Mouse (Mus musculus): ENCODE results near the gene Arsg.

Gene Arsg

DNA sequence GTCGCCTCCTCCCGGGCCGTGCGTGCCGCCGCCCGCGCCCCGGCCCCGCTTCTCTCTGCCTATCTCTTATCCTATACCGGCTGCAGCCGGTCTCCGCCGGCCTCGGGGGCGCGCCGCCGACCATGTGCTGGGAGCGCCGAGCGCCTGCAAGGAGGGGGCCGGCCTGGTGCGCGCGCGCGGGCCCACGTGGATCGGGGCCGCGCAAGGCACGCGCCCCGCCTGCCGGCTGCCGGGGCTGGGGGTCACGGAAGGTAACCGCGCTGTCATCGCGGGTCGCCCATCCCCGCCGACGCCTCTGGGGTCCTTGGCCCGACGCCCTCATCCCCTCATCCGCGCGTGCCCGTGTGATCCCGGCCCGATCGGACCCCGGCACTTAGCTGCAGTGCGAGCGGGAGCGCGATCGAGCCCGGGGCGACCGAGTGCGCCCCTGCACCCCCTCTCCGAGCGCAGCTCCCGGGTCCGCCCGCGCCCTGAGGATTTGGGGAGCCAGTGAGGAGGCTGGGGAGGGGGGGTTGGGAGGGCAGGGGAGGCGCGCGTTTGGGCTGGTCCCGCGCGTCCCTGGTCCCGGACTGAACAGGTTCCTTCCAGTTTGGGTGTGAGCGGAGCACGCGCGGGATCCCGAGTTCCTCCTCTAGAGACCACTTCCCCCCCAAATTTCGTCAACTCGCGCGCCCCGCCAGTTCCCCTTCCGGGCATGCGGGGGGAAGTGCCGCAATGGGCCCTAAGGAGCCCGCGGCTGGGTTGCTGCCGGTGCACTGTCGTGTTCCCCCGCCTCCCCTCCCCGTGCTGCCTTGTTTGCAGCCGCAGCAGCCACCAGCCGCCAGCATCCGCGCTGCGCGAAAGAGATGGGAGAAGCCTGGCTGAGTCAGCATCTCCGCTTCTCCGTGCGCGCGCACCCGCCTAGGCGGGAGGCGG lies at the start of gene Arsg, which contains the start of gene Slc16a6:
Arsg (plus strand) TSS at position 204 of the 915 bp plus-strand sequence.
Slc16a6 (minus strand) TSS at position 428 of the 915 bp plus-strand sequence.
- no peak for DNase-seq (ENCODE audit: extremely low spot score, low read depth, low spot score)

DNA sequence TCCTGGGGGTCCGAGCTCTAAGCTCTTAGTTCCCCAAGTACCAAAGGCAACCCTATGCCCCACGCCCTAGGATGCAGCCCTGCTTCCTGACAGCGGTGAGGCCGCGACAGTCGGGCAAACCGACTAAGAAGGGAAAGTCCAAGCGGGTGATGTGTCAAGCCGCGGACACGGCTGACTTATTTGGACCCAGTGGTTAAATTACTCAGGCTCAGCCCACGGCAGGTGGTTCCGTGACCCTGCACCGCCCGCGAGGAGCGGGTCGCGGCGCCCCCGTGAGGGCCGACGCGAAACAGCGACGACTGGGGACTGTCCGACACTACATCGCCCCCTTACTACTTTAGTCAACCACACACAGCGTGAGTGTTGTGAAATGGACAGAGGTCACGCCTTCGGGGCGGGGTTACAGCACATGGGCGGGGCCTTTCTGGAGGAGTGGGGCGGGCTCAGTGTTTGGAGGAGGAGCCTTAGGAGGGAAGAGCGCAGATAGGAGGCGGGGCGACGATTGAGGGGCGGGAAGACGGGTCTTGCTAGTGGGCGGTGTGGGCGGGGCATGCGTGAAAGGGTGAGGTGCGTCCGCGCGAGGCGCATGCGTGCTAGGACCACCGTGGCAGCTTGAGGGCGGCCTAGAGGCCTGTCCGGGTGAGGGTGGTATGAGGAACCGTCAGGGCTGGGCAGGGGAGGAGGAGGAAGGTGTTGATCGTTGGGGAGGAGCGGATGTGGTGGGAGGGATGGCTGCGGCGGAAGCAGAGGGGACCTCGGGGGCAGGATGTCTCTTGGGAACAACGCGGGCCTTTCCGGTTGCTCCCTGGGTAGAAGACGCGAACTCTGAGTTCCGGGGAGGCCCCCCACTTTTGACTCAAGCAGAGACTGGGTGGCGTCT lies 47.5 kb upstream of the Arsg start, which contains the start of gene Amz2:
Amz2 (plus strand) TSS at position 555 of the 880 bp plus-strand sequence.
- peak; percentile 94 for DNase-seq (ENCODE audit: extremely low spot score, low read depth, low spot score)

DNA sequence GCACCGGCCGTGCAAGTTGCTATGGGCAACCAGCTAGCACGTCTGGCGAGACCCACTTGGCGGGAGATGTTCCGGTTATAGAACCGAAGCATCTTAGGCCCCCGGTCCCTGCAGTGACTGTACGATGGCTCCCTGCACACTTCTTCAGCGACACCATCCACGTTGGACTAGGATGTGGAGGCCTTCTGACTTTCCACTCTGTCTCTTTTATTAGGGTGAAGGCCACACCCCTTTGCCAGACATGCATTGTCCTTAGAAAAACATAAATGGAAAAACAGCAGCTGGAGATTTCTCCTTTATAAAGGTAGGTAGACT lies 46.9 kb upstream of the Arsg start:
- DNase-seq (ENCODE audit: extremely low spot score, low read depth, low spot score) = no peak

DNA sequence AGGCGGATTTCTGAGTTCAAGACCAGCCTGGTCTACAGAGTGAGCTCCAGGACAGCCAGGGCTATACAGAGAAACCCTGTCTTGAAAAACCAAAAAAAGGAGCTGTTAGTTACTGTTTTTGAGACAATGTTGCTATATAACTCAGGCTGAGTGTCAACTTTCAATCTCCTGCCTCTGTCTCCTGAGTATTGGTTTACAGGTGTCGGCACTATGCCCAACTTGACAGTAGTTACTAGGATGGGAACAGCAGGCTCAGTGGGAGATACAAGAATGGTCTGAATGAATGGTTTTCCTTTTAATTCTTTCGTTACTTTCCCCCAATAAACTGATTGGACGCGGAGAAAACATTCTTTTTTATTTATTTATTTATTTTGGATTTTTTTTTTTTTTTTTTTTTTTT lies 45.8 kb upstream of the Arsg start:
- DNase-seq (ENCODE audit: extremely low spot score, low read depth, low spot score) = no peak

DNA sequence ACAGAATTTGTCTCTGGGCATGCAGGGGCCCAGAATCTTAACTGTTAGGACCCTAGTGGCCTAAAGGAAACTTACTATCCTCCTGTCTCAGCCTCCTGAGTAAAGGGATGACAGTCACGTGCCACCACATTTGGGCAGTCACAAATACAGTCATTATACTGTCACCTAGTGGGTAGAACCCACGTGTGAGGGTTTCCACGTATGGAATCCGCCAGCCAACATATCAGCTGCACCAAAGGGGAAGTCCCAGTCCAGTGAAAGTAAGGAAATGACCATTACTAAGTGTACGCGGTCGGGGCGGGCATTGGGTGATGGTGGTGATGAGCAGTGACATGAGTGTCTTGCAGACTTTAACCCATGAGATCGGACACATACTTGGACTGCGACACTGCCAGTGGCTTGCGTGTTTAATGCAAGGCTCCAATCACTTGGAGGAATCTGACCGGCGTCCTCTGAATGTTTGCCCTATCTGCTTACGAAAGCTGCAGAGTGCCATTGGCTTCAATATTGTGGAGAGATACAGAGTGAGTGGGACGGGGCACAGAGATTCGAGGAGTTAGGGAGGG lies 38.9 kb upstream of the Arsg start:
- DNase-seq (ENCODE audit: extremely low spot score, low read depth, low spot score) = no peak

DNA sequence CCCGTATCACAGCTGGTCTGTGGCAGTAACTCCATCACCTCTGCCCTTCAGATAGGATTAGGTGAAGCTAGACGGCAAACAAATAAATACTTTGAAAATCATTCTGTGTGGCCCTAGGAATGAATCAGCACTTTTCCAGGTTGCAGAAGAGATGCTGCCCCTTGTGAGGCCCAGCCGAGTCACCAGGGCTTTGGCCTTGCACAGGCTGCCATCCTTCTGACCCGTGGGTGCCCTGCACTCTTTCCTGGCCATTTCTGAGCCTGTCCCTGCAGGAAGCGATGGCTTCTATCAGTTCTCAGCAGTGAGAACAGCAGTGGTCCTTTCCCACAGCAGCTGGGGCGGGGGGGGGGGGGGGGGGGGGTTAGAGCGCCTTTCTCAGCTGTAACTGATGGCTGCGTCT lies 36.3 kb upstream of the Arsg start:
- no peak for DNase-seq (ENCODE audit: extremely low spot score, low read depth, low spot score)

DNA sequence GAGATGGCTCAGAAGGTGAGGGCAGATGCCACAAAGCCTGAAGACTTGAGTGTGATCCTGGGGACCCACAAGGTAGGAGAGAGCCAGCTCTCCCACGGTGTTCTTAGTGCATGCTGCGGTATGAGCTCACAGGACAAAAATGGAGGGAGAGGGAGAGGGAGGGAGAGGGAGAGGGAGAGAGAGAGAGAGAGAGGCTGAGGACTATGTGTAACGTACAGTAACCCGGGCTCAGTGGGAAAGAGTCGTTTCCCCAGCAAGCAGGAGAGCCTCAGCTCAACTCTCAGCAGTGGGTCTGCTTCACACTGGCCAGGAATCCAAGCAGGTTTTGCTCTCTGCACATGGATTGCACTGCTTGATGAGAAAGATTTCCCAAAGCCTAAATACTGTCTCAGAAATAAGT lies 34.0 kb upstream of the Arsg start:
- no peak for DNase-seq (ENCODE audit: extremely low spot score, low read depth, low spot score)

DNA sequence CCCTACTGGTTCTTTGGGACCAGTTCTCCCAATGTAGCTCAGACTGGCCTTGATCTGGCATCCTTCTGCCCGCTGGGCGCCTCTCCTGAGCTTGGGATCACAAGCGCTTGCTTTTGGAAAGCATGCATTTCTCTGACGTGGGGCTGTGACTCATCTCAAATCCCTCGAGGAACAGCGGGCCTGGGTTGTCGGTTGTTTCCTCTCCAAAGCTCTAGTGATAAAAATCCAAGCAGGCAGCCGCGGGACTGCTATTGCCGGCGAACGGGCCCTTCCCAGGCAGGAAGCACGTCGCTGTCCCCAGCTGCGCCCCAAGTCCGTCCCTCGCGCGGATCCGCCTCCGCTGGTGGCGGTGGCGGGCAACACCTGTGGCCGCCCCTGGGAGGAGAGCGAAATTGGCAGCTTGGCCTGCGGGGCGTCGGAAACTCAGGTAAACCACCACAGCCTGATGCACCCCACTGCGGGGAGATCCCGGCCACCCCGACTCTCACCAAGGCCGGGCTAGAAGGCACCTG lies 33.3 kb upstream of the Arsg start:
- DNase-seq (ENCODE audit: extremely low spot score, low read depth, low spot score) = no peak

DNA sequence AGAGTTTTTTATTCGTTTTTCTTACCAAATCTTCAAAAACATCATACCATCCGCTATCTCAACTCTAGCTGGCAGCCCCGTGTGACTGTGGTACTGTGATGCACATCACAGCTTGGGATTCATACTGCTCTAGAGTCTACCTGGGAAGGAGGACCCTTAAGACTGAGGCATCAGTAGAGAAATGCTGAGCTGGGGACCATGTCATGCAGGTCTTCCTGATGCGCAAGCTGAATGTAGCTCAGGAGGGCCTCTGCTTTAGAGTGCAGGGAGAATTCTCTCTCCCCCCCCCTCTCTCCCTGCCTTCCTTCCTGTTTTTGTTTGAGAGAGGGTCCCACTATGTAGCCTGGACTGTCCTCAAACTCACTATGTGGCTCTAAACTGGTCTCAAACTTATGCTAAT lies 32.5 kb upstream of the Arsg start:
- DNase-seq (ENCODE audit: extremely low spot score, low read depth, low spot score) = no peak

DNA sequence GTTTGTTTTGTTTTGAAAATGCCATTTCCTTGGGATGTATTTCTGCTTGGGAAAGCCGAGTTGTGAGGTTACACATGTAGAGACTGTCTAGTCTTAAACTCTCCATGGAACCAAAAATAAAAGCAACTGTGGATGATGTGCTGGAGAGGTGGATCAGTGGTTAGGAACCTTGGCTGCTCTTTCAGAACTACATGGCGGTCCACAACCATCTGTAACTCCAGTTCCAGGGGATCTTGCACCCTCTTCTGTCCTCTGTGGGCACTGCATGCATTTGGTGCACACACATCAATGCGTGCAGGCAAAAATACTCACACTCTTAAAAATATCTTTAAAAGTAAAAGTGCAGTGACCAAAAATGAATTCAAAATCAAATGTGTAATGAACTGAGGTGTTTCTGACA lies 32.1 kb upstream of the Arsg start:
- no peak for DNase-seq (ENCODE audit: extremely low spot score, low read depth, low spot score)

DNA sequence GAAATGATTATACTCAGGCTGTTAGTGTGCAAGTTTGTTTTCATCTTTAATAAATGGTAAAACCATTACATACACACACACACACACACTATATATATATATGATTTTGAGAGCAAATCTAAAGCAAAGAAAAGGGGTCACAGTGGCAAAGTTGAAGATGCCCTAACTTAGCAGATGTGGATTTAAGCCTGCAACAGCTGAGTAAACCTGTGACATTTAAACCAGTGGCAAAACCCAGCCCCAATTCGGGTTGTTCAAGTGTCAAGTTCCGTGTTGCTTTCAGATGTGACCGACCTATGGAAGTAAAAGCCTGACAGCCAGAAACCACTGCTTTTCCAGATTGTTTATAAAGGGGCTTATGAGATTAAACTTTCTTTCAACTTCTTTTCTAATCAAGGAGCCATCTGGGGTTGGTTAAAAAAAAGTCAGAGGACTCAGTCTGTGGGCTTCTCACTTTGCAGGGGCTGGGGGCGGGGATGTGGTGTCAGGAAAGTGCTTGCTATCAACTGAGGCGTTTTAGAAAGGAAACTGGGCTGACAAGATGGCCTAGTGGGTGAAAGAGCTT lies 30.9 kb upstream of the Arsg start:
- no peak for DNase-seq (ENCODE audit: extremely low spot score, low read depth, low spot score)

DNA sequence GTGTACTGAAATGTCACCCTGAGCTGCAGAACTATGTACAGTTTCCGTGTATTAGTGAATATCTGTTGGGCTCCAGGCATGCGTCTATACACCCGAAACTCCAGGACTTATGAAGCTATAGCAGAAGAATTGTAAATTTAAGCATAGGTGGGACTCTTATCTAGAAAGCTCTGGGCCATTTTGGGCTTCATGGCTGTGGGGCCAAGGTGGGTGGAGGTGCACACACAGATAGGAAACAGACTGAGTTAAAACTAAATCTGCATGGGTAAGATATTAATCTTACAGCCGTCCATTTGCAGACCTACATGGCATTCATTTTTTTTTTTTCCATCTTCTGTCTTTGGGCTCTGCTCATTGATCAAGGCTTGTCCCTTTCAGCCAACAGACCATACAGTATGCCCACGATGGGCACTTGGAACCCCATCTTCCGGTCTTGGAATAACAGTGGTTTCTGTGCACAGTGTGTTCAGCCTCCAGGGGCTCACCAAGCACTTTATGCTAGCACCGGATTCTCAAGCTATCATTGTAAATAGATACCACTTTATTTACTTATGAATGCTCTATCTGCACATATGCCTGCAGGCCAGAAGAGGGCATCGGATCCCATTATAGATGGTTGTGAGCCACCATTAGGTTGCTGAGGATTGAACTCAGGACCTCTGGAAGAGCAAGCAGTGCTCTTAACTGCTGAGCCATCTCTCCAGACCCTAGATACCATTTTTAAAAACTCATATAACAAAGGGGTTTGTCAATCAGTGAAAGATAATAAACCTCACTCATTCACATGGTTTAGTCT lies 29.5 kb upstream of the Arsg start:
- DNase-seq (ENCODE audit: extremely low spot score, low read depth, low spot score) = no peak

DNA sequence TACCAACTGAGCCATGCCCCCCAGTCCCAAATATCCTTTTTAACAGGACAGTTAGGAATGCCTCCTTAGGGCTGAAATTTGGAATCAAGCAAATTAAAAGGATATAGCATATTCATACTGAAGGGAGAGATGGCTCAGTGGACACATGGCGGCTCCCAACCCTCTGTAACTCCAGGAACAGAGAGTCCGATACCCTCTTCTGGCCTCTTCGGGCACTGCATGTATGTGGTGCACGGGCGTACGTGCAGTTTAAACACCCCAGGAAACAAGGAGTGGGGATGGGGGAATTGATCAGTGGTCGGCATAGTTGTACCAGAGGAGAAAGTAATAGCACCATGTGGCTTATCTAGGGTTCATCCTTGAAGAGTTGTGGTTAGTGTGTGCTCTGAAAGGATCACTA lies 28.6 kb upstream of the Arsg start:
- DNase-seq (ENCODE audit: extremely low spot score, low read depth, low spot score) = no peak

DNA sequence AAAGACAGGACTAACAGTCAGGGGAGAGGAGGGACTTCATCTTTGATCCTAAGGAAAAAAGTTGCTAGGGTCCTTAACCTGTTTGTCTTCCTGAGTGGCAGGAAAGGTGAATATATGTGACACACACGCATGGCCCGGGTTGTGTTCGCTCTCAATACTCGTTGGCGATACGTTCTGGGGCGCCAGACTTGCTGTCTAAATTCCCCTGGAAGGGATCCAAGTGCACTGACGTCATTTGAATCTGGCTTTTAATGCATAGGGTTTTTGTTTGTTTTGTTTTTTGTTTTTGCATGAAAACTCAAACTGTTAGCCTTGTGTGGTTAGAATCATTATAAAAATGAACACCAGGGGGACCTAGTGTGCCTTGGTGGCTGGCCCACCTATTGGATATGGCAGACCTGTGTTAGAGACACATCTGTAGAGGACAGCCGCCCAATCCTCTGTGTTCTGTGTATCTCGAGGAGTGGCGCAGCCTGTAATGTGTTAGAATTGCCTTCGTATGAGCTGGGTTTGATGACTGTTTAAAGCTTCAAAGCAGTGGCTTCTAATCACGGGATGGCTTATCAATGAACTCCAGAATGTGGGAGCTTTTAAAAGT lies 27.6 kb upstream of the Arsg start:
- DNase-seq (ENCODE audit: extremely low spot score, low read depth, low spot score) = no peak

DNA sequence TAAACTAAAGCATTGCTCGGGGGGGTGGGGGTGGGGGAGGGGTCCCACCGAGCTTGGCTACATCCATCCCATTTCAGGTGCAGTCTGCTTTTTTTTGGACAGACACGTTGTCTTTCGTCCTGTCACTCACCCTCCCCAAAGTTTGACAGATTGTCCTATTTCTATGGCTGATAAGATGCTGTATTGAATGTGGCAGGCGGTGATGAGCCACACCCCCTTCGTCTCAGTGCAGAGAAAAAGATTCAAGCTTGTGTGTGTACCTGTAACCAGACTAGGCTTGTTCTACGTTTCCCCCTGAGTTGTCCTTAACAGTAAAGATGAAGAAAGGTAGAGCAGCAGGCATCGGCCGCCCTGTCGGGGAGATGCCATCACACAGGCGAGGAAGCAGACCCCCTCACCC lies 22.0 kb upstream of the Arsg start:
- no peak for DNase-seq (ENCODE audit: extremely low spot score, low read depth, low spot score)

DNA sequence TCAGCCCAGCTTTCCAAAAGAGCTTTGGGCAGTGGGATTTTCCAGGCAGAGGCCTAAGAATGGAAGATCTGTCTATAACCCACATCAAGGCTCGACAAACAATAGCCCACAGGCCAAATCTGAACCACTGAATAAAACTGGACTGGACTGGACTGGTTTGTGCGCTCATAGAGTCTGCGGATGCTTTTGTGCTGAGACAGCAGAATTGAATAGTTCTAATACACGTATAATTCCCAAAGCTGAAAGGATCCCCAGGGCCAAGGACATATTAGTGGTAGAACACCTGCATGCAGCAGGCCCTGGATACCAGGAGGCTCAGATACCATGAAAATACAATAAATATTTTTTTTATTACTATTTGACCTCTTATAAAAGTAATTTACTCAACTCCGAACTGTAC lies 16.9 kb upstream of the Arsg start:
- DNase-seq (ENCODE audit: extremely low spot score, low read depth, low spot score) = no peak

DNA sequence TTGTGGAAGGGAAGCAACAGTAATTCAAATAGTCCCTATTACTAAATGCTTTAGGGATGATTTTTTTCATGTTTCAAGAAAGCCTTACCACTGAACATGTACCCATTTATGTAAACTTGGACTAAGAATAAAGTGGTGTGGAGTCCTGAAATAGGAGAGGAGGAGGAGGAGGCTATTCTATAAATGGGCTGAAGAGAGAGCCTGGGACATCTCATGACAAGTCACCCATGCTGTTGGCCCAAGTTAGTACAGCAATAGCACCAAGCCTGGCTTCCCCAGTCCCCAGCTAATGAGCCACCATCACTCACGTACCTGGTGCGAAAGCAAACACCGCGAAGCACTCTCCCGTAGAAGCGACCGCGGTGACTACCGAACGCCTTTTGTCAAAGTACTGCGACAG lies 15.0 kb upstream of the Arsg start:
- no peak for DNase-seq (ENCODE audit: extremely low spot score, low read depth, low spot score)

DNA sequence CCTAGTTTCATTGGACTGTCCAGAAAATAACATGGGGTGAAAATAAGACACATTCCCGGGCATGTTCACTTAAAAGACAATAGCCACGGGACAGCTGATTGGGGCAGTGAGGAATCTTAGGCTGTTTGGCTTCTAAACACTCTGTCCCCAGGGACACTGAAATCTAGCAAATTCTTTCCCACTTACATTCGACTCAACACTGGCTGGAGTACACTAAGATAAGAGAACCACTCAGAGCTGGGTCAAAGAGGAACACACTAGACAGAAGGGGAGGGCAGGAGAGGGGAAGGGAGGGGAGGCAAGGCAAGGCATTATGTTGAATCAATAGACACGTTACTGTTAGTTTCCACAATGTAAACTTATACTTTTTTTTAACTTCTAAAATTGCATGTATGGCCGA lies 12.6 kb upstream of the Arsg start:
- no peak for DNase-seq (ENCODE audit: extremely low spot score, low read depth, low spot score)

DNA sequence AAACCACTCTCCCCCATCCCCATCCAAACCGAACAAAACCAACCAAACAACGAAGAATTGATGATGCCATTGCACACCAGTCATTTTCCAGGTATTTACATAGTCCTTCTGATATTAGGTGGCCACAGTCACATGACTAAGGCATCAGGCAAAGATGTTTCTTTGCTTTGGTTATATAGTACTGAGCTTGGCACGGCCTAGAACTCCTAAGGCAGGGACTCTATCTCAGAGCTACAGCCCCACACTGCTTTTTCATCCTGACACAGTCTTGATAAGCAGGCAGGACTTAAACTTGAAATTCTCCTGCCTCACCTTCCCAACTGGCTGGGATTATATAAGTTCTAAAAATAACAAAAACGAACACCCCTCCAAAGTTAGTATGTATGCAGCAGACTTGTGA lies 8.1 kb upstream of the Arsg start:
- DNase-seq (ENCODE audit: extremely low spot score, low read depth, low spot score) = no peak

DNA sequence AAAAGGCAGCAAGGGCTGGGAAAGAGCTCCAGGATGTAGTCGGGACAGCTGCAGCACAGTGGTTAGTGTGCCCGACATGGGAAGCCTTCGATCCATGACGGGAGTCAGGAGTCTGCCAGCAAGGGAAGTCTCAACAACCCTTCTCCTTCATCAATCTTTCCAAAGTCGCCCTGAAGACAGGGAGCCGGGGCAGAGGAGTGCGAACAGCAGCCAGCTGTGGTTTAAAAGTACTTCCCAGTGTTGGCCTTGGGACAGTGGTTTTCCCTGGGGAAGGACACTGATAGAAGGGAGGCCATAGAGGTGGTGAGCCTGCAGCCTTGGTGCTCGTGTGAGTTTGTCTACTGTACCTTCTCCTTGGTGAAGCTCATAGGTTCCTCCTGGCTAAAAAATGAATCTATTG lies 6.2 kb upstream of the Arsg start:
- DNase-seq (ENCODE audit: extremely low spot score, low read depth, low spot score) = no peak

Data from hindlimb bud, embryonic 11.5 days (tissue).